Mouse (Mus musculus) right cerebral cortex, postnatal 10 days (tissue): ENCODE data around the gene Tmem135.
A peak's percentile ranks its signal among the peaks of the same experiment; 100 is the strongest.

Experiments used
- DNase-seq, 2 experiments: peaks; one replicate each; pipeline ENCODE4 v3.0.0; 2021; ENCODE audit warnings: low spot score in 2 of 2

The Tmem135 gene

GRCm38 (mm10) chr7:89418127-89418653 lies 14.2 kb upstream of the Tmem135 start:
- no peak for DNase-seq

- DNase-seq: no peak
These were observed 13.7 kb upstream of the Tmem135 start for GRCm38 (mm10) chr7:89417707-89418106.

- no peak for DNase-seq
These were observed 12.0 kb upstream of the Tmem135 start for GRCm38 (mm10) chr7:89416027-89416426.

- DNase-seq: no peak
These were observed 8.1 kb upstream of the Tmem135 start for GRCm38 (mm10) chr7:89412094-89412493.

- DNase-seq: no peak
These were observed 7.3 kb upstream of the Tmem135 start for GRCm38 (mm10) chr7:89411346-89411745.

GRCm38 (mm10) chr7:89410294-89410693 lies 6.3 kb upstream of the Tmem135 start:
- no peak for DNase-seq

GRCm38 (mm10) chr7:89407006-89407940 lies 3.3 kb upstream of the Tmem135 start:
- no peak for DNase-seq

- no peak for DNase-seq
These were observed 2.0 kb upstream of the Tmem135 start for GRCm38 (mm10) chr7:89406011-89406410.

- peak in 1 of 2 experiments; percentile 45 for DNase-seq
These were observed 865 bp upstream of the Tmem135 start for GRCm38 (mm10) chr7:89404734-89405440.

- DNase-seq: peak; percentile 67 to 71
These were observed 709 bp downstream of the Tmem135 start for GRCm38 (mm10) chr7:89403053-89403972.

- DNase-seq: no peak
These were observed 2.1 kb downstream of the Tmem135 start for GRCm38 (mm10) chr7:89401936-89402335.

GRCm38 (mm10) chr7:89401136-89401858 lies 2.7 kb downstream of the Tmem135 start:
- DNase-seq: no peak

GRCm38 (mm10) chr7:89400721-89401120 lies 3.3 kb downstream of the Tmem135 start:
- DNase-seq: no peak

GRCm38 (mm10) chr7:89397837-89398534 lies 6.0 kb downstream of the Tmem135 start:
- no peak for DNase-seq

GRCm38 (mm10) chr7:89396386-89396785 lies 7.6 kb downstream of the Tmem135 start:
- no peak for DNase-seq

- no peak for DNase-seq
These were observed 8.6 kb downstream of the Tmem135 start for GRCm38 (mm10) chr7:89395399-89395798.

- DNase-seq: no peak
These were observed 11.2 kb downstream of the Tmem135 start for GRCm38 (mm10) chr7:89392825-89393224.

- no peak for DNase-seq
These were observed 11.6 kb downstream of the Tmem135 start for GRCm38 (mm10) chr7:89392388-89392787.

GRCm38 (mm10) chr7:89391831-89392230 lies 12.2 kb downstream of the Tmem135 start:
- DNase-seq: no peak

GRCm38 (mm10) chr7:89391281-89391680 lies 12.7 kb downstream of the Tmem135 start:
- DNase-seq: no peak
